Mouse (Mus musculus) limb, embryonic 14.5 days (tissue): ENCODE measurements around the gene Tle1. TPM values are rescaled to one million over a fixed set of nuclear protein-coding genes. Genes with fewer than 3 reads are reported as not detected.

Source experiments
- ATAC-seq: fragments of 200-750 bp; cut with Nextera tagmentation; 2 replicates; pipeline ENCODE4 v1.8.0; 2017; ENCODE audit warnings: low read depth, moderate number of reproducible peaks, moderate TSS enrichment; ENCODE audit not compliant: low FRiP score
- DNase-seq: peaks from one replicate; pipeline ENCODE4 v3.0.0-alpha.2; 2015; ENCODE audit warnings: low spot score
- H3K27ac ChIP-seq: fragments of 300-500 bp; sonication (generic); replicated peaks from 2 replicates; pipeline ENCODE4 v1.5.1; 2014; ENCODE audit warnings: low read depth, mild to moderate bottlenecking, low read length, moderate library complexity, mixed read lengths
- H3K27me3 ChIP-seq: fragments of 300-500 bp; sonication (generic); 2 replicates; pipeline ENCODE4 v1.6.1; 2014; ENCODE audit warnings: low read length, mixed read lengths; ENCODE audit not compliant: control insufficient read depth, insufficient read depth
- H3K36me3 ChIP-seq: fragments of 300-500 bp; sonication (generic); 2 replicates; pipeline ENCODE4 v1.6.1; 2014; ENCODE audit warnings: mild to moderate bottlenecking, low read length, moderate library complexity, mixed read lengths; ENCODE audit not compliant: control insufficient read depth, insufficient read depth
- H3K4me1 ChIP-seq: fragments of 300-500 bp; sonication (generic); 2 replicates; pipeline ENCODE4 v1.6.1; 2014; ENCODE audit warnings: antibody characterized with exemption, low read length, mixed read lengths; ENCODE audit not compliant: control insufficient read depth, insufficient read depth
- H3K4me2 ChIP-seq: fragments of 300-500 bp; sonication (generic); replicated peaks from 2 replicates; pipeline ENCODE4 v1.6.1; 2014; ENCODE audit warnings: low read depth, mild to moderate bottlenecking, low read length, moderate library complexity; ENCODE audit not compliant: severe bottlenecking
- H3K4me3 ChIP-seq: fragments of 300-500 bp; sonication (generic); replicated peaks from 2 replicates; pipeline ENCODE4 v1.5.1; 2014; ENCODE audit warnings: low read length
- H3K9ac ChIP-seq: fragments of 300-500 bp; sonication (generic); 2 replicates; pipeline ENCODE4 v1.6.1; 2014; ENCODE audit warnings: mild to moderate bottlenecking, low read depth, low read length, moderate library complexity; ENCODE audit not compliant: severe bottlenecking
- H3K9me3 ChIP-seq: fragments of 300-500 bp; sonication (generic); 2 replicates; pipeline ENCODE4 v1.6.1; 2016; ENCODE audit warnings: low read length; ENCODE audit not compliant: control insufficient read depth
- POLR2A ChIP-seq: fragments of 200-500 bp; IDR thresholded peaks from 2 replicates; pipeline ENCODE4 v1.8.0; 2012; ENCODE audit warnings: inconsistent platforms, mild to moderate bottlenecking, moderate library complexity, borderline replicate concordance; ENCODE audit not compliant: insufficient read depth, insufficient read length; ENCODE audit errors: extremely low read depth
- WGBS: fragments of 180-500 bp; shearing (Covaris S2); extraction: QIAGEN DNeasy Blood & Tissue Kit; methylation state at CpG from one replicate; pipeline ENCODE4 v1.1.7; 2014; 5-methylcytosine and 5-hydroxymethylcytosine counted together
- polyA plus RNA-seq, 2 experiments: library from polyadenylated mRNA; depleted of rRNA in 1 of 2; stranded (reverse) in 1 of 2; unstranded in 1 of 2; fragments of >200 nt; fragmentation: Nextera tagmentation in 1 of 2; extraction: Ambion mirVana in 1 of 2; gene quantifications; 2 replicates each; pipeline versions ENCODE4 v1.2.1 to v1.2.3; 2012 to 2014

Tle1 gene
- polyA plus RNA-seq, 2 experiments, result 33.3 to 62.9 TPM

DNA sequence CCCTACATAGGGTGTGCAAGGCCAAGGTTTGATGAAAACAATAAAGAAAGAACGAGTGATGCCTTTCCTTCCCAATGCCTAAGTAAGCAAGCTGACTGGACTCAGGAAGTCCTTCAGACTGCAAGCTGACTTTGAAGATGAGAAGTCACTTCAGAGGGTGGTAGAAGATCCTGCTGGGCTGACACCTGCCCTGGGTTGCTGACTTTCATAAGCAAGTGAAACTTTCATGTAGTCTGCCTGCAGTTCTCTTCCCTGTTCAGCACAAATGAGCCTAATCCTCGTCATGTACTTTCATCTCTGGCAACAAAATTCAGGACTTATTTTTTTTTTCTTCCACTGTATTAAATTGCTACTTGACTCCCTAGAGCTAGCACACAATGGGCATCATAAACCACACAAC lies 73.1 kb downstream of the Tle1 start:
- TF ChIP-seq POLR2A, result no peak
- Histone ChIP-seq H3K4me3 (no peak overlapping the region), H3K9ac (no peak overlapping the region), H3K4me2 (no peak overlapping the region), H3K27ac (no peak overlapping the region), H3K4me1 (no peaks in the 10 kb centered on the region), H3K27me3 (no peaks in the 10 kb centered on the region), H3K36me3 (peaks cover 47% of the 10 kb centered on the region), H3K9me3 (no peaks in the 10 kb centered on the region)
- ATAC-seq (no peak), DNase-seq (no peak)
- 72% methylated on average over 2 of the region's 2 CpGs for WGBS

DNA sequence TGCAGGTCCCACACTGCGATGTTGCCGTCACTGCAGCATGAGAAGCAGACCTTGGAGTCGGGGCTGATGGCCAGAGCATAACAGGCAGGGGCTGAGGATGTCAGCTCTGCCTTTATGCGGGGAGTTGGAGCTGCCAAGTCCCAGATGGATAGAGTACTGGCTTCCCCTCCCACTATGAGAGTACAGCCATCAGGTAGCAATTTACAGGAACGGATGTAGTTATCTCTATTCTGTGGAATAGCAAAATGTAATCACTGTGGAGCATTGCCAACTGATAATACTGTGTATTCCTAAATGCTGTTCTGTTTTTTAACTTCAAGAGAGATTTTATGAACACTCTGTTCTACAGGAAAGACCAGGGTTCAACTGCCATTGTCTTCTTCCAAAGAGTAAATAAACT lies 75.9 kb downstream of the Tle1 start:
- H3K27me3 ChIP-seq, result no peaks in the 10 kb centered on the region
- no peaks in the 10 kb centered on the region for H3K9me3 ChIP-seq
- H3K36me3 ChIP-seq, result peaks cover 62% of the 10 kb centered on the region
- 82% methylated on average over 5 of the region's 5 CpGs for WGBS
- no peak overlapping the region for H3K9ac ChIP-seq
- no peak overlapping the region for H3K4me3 ChIP-seq
- TF ChIP-seq POLR2A, result no peak
- no peak overlapping the region for H3K4me2 ChIP-seq
- H3K4me1 ChIP-seq, result no peaks in the 10 kb centered on the region
- ATAC-seq, result no peak
- no peak for DNase-seq
- no peak overlapping the region for H3K27ac ChIP-seq

DNA sequence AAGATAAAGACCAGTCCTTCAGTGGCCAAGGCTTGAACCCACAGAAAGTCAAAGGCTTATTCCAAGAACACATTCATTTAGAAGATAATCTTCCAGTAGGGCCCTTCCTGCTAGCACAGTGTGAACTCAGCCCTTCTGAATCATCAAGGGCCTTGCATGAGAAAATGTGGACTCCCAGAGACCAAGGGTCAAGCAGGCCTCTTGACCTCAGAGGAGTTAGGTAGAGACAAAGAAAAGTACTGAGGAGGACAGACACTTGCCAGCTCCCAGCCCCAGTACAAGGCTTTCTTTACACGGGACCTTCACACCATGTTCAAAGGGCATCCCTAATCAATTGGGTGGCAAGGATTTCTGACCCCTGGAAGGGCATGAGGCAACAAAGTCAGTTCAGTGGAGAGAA lies 77.9 kb downstream of the Tle1 start:
- Histone ChIP-seq H3K27ac (no peak overlapping the region), H3K4me2 (no peak overlapping the region), H3K4me3 (no peak overlapping the region), H3K9ac (no peak overlapping the region), H3K36me3 (peaks cover 71% of the 10 kb centered on the region), H3K27me3 (no peaks in the 10 kb centered on the region), H3K9me3 (no peaks in the 10 kb centered on the region), H3K4me1 (no peaks in the 10 kb centered on the region)
- ATAC-seq, result no peak
- 47% methylated on average over 1 of the region's 1 CpGs for WGBS
- no peak for DNase-seq
- no peak for TF ChIP-seq POLR2A

DNA sequence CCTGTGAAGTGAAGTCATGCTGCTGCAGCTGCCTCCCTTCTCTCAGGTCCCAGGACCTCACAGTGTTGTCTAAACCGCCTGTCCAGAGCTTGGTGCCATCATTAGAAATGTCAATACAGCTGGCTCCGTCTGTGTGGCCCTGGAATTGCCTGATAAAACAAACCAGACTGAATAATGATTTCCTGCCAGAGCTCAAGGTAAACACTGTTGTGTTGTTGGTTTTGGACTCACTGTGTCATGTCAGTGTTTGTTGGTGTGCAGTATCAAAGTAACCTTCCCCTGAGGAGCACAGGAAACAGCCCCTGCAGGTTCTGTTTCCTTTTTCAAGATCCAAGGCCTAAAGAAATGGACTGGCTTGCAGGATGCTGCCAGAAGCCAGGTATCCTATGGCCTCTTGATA lies 78.4 kb downstream of the Tle1 start:
- no peak for DNase-seq
- no peak overlapping the region for H3K4me2 ChIP-seq
- H3K9me3 ChIP-seq, result no peaks in the 10 kb centered on the region
- no peak for TF ChIP-seq POLR2A
- peaks cover 73% of the 10 kb centered on the region for H3K36me3 ChIP-seq
- no peak overlapping the region for H3K4me3 ChIP-seq
- H3K4me1 ChIP-seq, result no peaks in the 10 kb centered on the region
- no peaks in the 10 kb centered on the region for H3K27me3 ChIP-seq
- no peak overlapping the region for H3K9ac ChIP-seq
- WGBS, result 55% methylated on average over 2 of the region's 2 CpGs
- no peak overlapping the region for H3K27ac ChIP-seq
- ATAC-seq, result no peak

DNA sequence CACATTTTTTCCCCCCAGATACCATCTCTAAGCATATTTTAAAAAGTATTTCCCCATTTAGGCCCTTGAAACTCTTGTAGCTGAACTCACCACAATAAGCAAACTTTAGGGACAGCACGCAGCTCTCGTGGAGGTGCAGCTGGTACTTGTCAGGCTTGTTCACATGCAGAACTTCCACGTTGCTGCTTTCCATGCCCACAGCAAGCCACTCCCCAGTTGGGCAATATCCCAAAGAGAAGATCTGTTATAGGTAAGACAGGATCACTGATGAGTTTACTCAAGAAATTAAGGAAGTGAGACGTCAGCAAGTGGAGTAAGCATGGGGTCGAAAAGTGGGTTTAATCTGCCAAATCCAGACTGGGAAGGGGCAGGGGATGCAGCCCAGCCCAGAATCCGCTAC lies 80.7 kb downstream of the Tle1 start:
- Histone ChIP-seq H3K9me3 (no peaks in the 10 kb centered on the region), H3K4me3 (no peak overlapping the region), H3K9ac (no peak overlapping the region), H3K36me3 (peaks cover 73% of the 10 kb centered on the region), H3K27me3 (no peaks in the 10 kb centered on the region), H3K4me2 (no peak overlapping the region), H3K4me1 (no peaks in the 10 kb centered on the region), H3K27ac (no peak overlapping the region)
- DNase-seq (no peak), ATAC-seq (no peak)
- no peak for TF ChIP-seq POLR2A
- WGBS, result 87% methylated on average over 6 of the region's 6 CpGs

DNA sequence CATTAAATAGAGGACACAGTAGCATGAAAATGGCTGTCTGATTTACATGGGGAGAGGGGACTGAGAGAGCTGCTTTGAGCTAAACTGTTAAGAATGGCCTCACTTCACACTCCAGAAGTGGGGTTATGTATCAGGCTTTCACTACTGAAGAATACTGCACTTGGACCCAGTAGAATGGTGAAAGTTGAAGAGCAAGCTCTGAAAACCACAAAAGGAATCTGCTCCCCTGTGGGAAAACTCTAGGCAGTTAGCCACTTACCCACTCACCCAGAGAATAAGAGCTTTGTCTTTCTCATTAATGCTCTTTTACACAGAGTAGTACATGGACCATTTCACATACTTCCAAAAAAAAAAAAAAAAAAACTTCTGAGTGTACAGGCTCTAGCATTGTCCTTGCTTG lies 95.0 kb downstream of the Tle1 start:
- Histone ChIP-seq H3K9ac (no peak overlapping the region), H3K4me3 (no peak overlapping the region), H3K36me3 (peaks cover 15% of the 10 kb centered on the region; the same call in 1 of the 2 replicates), H3K27me3 (no peaks in the 10 kb centered on the region), H3K27ac (no peak overlapping the region), H3K9me3 (no peaks in the 10 kb centered on the region), H3K4me2 (no peak overlapping the region), H3K4me1 (no peaks in the 10 kb centered on the region)
- ATAC-seq (no peak), DNase-seq (no peak)
- no peak for TF ChIP-seq POLR2A
